8 mouse cellular contexts compared by ENCODE assay signal in the genomic region with DNA sequence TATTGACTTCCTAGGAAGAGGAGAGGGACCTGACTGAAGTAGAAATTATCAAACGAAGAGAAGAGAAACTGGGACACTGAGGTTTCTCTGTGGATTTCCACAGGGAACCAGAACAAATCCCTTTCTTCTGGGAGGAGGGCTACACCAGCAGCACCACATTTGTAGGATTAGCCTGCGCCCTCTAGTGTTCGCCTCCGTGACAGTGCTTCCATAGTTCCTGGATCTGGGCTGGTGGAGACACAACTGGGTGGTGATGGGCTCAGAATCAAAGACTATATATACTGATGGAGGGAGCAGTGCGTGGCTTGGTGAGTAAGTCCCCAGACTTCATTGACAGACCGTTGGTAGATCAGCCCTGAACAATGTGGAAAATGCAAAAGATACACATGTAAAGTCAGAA.
DNase-seq lines count a peak whose midpoint lies in the region; TF ChIP-seq lines count a peak whose summit lies in the region.

No protein-coding gene starts in this region.

- H3K4me1 ChIP-seq in ES-E14 (ENCODE audit: control insufficient read depth in 2 of 2, insufficient read depth in 2 of 2, low read length in 2 of 2, poor library complexity in 1 of 2) = no peaks in the 10 kb centered on the region
- H3K4me1 ChIP-seq in bone marrow, adult 2 months (ENCODE audit: control insufficient read depth, insufficient read depth, low read length) = no peaks in the 10 kb centered on the region
- H3K4me1 ChIP-seq in forebrain, embryonic 10.5 days = peaks cover 10% of the 10 kb centered on the region

- no peak for TF ChIP-seq POLR2A in bone marrow, adult 2 months (IDR thresholded peaks at IDR 0.05; ENCODE audit: borderline replicate concordance, control insufficient read depth, low read depth, low read length)

- no peak overlapping the region for H3K4me3 ChIP-seq in ES-E14 (ENCODE audit: insufficient read depth in 1 of 2, low read depth in 1 of 2, low read length in 2 of 2, poor library complexity in 1 of 2, severe bottlenecking in 1 of 2)
- H3K4me3 ChIP-seq in bone marrow, adult 2 months (replicated peaks; ENCODE audit: control insufficient read depth, low read depth, low read length) = no peak overlapping the region
- no peak overlapping the region for H3K4me3 ChIP-seq in forebrain, embryonic 10.5 days

- no peaks in the 10 kb centered on the region for H3K36me3 ChIP-seq in ES-E14 (ENCODE audit: control insufficient read depth, insufficient read depth, low read length, poor library complexity, severe bottlenecking)
- no peaks in the 10 kb centered on the region for H3K36me3 ChIP-seq in forebrain, embryonic 10.5 days (replicated peaks)

- H3K27me3 ChIP-seq in forebrain, embryonic 10.5 days (ENCODE audit: poor library complexity, severe bottlenecking) = no peaks in the 10 kb centered on the region

- peak; percentile 43 for DNase-seq in ES-E14 (ENCODE audit: low read depth, low spot score)
- DNase-seq in forebrain, embryonic 10.5 days (ENCODE audit: extremely low spot score, low spot score) = peak; percentile 58
- peak; percentile 75 to 81 for DNase-seq in heart, postnatal 14 days
- DNase-seq in layer of hippocampus, adult 8-10 months (ENCODE audit: low spot score in 2 of 2) = peak; percentile 58 to 75
- peak; percentile 81 for DNase-seq in lung, postnatal 14 days
- peak; percentile 77 for DNase-seq in right cerebral cortex, postnatal 14 days
- no peak for DNase-seq in natural killer cell, adult 2 months (ENCODE audit: low spot score in 2 of 2)

- peak; percentile 32; the same call in 1 of the 2 replicates for TF ChIP-seq CTCF in bone marrow, adult 2 months (IDR thresholded peaks at IDR 0.05; ENCODE audit: control insufficient read depth, insufficient read depth, low read length)

- intact Hi-C loops in heart, postnatal 14 days (cut with DNase I) = loop anchor here (2.0 to 5.0 kb wide), 3 partner anchors 130 to 280 kb away; no protein-coding TSS in a partner anchor

- WGBS in bone marrow, adult 2 months = 23% methylated on average over 6 of the region's 6 CpGs
- WGBS in forebrain, embryonic 10.5 days = 26% methylated on average over 6 of the region's 6 CpGs

- no peak overlapping the region for H3K27ac ChIP-seq in ES-E14 (ENCODE audit: insufficient read depth, low read depth, low read length, poor library complexity, severe bottlenecking)
- no peak overlapping the region for H3K27ac ChIP-seq in bone marrow, adult 2 months (ENCODE audit: control insufficient read depth, insufficient read depth, low read depth, low read length, poor library complexity)
- H3K27ac ChIP-seq in forebrain, embryonic 10.5 days = no peak overlapping the region

- H3K9ac ChIP-seq in ES-E14 (ENCODE audit: insufficient read depth, low read depth, low read length, poor library complexity, severe bottlenecking) = no peak overlapping the region

- in situ Hi-C loops in ES-E14 (cut with MboI; ENCODE audit: low sequenced_read_pairs in 2 of 2, unreplicated experiment in 2 of 2) = no loop called here

- H3K9me3 ChIP-seq in ES-E14 (ENCODE audit: control insufficient read depth, insufficient read depth, low read depth, low read length) = no peaks in the 10 kb centered on the region
- no peaks in the 10 kb centered on the region for H3K9me3 ChIP-seq in forebrain, embryonic 10.5 days

TF ChIP-seq in ES-E14, 5 proteins besides CTCF, POLR2A, EP300 and RAD21:
- TF ChIP-seq HCFC1 (IDR thresholded peaks at IDR 0.05; ENCODE audit: borderline replicate concordance, insufficient read depth, low read length) = no peak
- no peak for TF ChIP-seq MAFK (IDR thresholded peaks at IDR 0.05; ENCODE audit: insufficient read depth, low read depth, low read length)
- TF ChIP-seq ZC3H11A (IDR thresholded peaks at IDR 0.05; ENCODE audit: borderline replicate concordance, low read depth, low read length) = no peak; the same call in 1 of the 2 replicates
- TF ChIP-seq CHD2 (IDR thresholded peaks at IDR 0.05; ENCODE audit: low read depth, low read length) = no peak
- TF ChIP-seq ZNF384 (IDR thresholded peaks at IDR 0.05; ENCODE audit: low read depth, low read length) = no peak

Comparison
In these comparisons a context has a peak if more than half of its experiments do, and no peak if none do; other contexts are left out.
1. DNase-seq: peak in ES-E14 (single experiment), forebrain, embryonic 10.5 days (single experiment), heart, postnatal 14 days (2 of 2), layer of hippocampus, adult 8-10 months (2 of 2), lung, postnatal 14 days (single experiment) and right cerebral cortex, postnatal 14 days (single experiment); none in natural killer cell, adult 2 months (0 of 2).